Mouse (Mus musculus) cortical plate, adult 2 months (tissue): Measurements from ENCODE around the gene Hbq1a. TPM values are rescaled to one million over a fixed set of nuclear protein-coding genes. Genes with fewer than 3 reads are reported as not detected.

Experiments used
- H3K27ac ChIP-seq: fragments of 200-500 bp; 2 replicates; pipeline ENCODE4 v1.5.1; 2012; ENCODE audit warnings: low read length, control low read depth, inconsistent platforms; ENCODE audit not compliant: insufficient read depth
- H3K4me1 ChIP-seq: fragments of 200-500 bp; 2 replicates; pipeline ENCODE4 v1.6.1; 2011; ENCODE audit warnings: low read length; ENCODE audit not compliant: control insufficient read depth, insufficient read depth
- H3K4me3 ChIP-seq: fragments of 200-500 bp; 2 replicates; pipeline ENCODE4 v1.5.1; 2011; ENCODE audit warnings: mild to moderate bottlenecking, low read length, control low read depth; ENCODE audit not compliant: insufficient read depth
- CTCF ChIP-seq: fragments of 200-500 bp; IDR thresholded peaks from 2 replicates; pipeline ENCODE4 v1.5.1; 2011; ENCODE audit warnings: mild to moderate bottlenecking, control low read depth, low read length; ENCODE audit not compliant: insufficient read depth; ENCODE audit errors: extremely low read depth
- POLR2A ChIP-seq: fragments of 200-500 bp; IDR thresholded peaks from 2 replicates; pipeline ENCODE4 v1.6.1; 2011; ENCODE audit warnings: mild to moderate bottlenecking, low read length, control low read depth; ENCODE audit not compliant: insufficient read depth; ENCODE audit errors: extremely low read depth
- polyA plus RNA-seq: library from polyadenylated mRNA; depleted of rRNA; stranded (reverse); fragments of >200 nt; gene quantifications from 2 replicates; pipeline ENCODE4 v1.2.3, GENCODE M21; 2012; rRNA removed

Gene Hbq1a
- polyA plus RNA-seq, 1 experiment, result 3.5 TPM

DNA sequence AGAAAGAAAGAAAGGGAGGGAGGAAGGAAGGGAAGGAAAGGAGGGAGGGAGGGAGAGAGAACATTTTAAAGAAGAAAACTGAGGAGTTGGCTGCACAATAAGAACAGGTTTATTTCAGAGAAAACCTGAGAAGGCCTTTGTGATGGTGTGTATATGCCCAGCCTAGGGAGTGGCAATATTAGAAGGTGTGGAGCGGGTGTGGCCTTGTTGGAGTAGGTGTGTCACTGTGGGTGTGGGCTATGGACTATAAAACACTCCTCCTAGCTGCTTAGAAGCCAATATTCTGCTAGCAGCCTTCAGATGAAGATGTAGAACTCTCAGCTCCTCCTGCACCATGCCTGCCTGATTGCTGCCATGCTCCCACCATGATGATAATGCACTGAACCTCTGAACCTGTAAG lies 43.5 kb downstream of the Hbq1a start:
- TF ChIP-seq POLR2A, result no peak
- TF ChIP-seq CTCF, result no peak
- no peak overlapping the region for H3K4me3 ChIP-seq
- H3K4me1 ChIP-seq, result no peaks in the 10 kb centered on the region; the same call in 1 of the 2 replicates
- no peak overlapping the region for H3K27ac ChIP-seq

DNA sequence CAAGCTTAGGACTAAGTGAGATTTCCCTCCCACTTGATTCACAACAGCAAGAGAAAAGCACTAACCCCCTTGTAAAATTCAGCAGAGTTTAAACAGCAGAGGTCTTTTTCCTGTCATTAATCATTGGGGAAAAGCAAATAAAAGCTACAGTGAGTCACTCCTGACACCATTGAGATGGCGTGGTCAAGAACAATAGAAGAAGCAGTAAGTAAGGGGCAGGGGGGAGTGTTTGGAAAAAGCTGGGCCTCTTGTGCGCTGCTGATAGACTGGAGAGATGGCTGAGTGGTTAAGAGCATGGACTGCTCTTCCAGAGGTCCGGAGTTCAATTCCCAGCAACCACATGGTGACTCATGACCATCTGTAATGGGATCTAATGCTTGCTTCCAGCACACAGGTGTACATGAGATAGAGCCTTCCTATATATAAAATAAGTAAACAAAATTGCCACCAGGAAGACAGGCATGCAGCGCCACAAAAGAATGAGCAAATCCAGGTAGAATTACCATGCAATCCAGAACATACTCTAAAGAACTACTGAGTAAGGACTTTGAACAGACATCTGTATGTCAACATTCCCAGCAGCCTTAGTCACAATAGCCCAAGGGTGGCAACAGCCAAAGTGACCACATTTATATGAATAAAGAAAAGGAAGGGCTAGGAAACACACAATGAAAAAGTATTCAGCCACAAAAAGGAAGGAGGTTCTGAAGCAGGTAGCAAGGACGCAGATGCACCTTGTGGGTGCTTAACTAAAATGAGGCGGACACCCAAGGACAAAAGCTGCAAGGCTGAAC lies 45.8 kb downstream of the Hbq1a start:
- TF ChIP-seq POLR2A (no peak), CTCF (no peak)
- Histone ChIP-seq H3K4me1 (peaks cover 2% of the 10 kb centered on the region), H3K27ac (no peak overlapping the region), H3K4me3 (no peak overlapping the region)

DNA sequence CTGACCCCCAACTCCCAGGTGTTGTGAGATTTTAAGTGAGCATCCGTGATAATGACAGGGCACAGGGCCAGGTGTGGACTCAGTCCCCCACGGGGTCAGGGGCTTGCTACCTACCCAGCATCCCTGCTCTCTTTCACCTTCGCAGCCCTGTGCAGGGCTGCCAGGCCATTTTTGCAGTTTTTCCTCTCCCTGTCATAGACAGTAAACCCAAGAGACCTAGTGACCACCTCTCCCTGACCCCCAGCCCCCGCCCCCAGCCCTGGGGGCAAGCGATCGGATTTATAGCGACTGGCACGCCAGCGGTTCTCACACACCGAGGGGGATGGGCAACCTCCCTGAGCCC lies 47.4 kb downstream of the Hbq1a start:
- TF ChIP-seq POLR2A (no peak), CTCF (no peak)
- H3K27ac ChIP-seq, result no peak overlapping the region
- peak overlapping the region; percentile 58 for H3K4me3 ChIP-seq
- H3K4me1 ChIP-seq, result peaks cover 2% of the 10 kb centered on the region

DNA sequence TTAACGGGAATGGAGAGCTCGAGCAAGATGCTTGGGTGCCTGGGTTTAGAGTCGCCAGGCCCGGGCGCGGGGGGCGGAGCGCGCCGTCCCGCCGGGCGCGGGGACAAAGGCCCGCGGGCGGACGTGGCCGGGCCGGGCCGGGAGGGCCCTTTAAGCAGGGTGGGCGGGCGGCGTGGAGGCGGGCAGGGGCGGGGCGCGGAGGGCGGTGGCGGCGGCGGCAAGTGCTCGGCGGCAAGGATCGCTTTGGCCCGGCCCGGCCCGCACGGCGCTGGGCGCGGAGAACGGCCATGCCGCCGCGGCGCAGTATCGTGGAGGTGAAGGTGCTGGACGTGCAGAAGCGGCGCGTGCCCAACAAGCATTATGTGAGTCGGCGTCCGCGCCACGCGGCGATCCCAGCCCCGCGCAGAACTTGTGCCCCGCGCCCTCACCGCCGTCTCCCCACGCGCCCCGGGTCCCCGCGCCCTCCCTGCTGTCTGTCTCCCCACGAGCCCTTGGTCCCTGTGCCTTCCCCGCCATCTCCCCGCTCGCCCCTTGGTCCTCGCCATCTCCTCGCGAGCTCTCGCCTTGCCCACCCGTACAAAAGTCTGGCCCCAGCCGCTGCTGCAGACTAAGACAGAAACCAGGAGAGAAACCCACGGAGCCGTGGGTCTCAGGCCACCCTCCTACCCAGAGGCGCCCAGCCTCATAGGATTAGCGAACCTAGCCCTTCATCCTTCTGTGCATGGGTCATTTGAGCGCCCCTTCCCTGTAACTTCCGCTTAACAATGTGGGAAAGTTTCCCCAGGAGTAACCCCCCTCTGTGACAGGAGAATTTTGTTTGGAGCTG lies 48.0 kb downstream of the Hbq1a start, which contains the start of gene Sh3pxd2b:
Gene Sh3pxd2b (plus strand): TSS at position 214 of the 826 bp plus-strand sequence.
- TF ChIP-seq POLR2A, result 0 out of 2 replicates have a peak, but pooled peaks have one; percentile 18
- no peak for TF ChIP-seq CTCF

DNA sequence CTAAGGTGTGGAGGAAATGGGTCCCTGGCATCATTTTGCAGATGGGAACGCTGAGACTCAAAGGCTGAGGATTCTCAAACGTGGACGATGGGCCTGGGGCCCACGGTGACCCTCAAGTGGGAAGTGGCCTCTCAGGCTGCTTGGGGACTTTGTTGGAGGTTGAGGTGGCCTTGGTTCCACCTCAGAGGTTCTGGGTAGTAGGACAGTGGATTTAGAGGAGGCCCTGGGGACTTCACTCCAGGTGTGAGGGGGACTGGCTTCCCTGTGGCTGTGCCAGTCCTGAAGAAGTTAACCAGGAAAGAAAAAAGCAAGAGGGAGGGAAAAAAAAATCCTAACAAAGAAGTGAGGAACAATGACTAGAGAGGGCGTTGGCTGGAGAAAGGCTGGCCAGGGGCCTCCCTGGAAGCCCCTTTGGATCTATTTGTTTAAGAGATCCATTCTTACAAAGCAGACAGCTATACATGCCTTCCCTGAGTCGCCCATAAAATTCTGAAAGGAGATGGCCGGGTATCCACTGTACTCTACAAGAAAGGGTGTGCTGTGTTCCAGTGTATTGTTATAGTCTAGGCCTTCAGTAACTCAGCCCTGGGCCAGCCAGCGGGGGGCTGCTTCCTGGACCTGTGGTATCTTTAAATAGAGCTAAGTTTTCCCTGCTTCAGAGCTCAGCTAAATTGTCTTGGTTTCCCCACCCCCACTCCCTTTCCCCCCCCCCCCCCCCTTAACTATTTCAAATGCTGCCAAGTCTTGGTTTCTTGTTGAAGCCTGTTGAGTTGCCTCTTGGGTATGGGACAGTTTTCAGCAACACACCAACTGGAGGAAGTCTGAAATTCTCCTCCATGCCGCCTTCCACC lies 48.8 kb downstream of the Hbq1a start:
- H3K4me3 ChIP-seq, result peak overlapping the region; percentile 58
- no peak overlapping the region for H3K27ac ChIP-seq
- H3K4me1 ChIP-seq, result peaks cover 4% of the 10 kb centered on the region
- TF ChIP-seq CTCF (no peak), POLR2A (no peak)

More for the DNA sequence above, 48.0 kb downstream of the Hbq1a start, which contains the start of gene Sh3pxd2b:
- Histone ChIP-seq H3K4me1 (peaks cover 2% of the 10 kb centered on the region), H3K27ac (peak within 1 kb of the TSS; percentile 29; the same call in 1 of the 2 replicates), H3K4me3 (peak within 1 kb of the TSS; percentile 58)

DNA sequence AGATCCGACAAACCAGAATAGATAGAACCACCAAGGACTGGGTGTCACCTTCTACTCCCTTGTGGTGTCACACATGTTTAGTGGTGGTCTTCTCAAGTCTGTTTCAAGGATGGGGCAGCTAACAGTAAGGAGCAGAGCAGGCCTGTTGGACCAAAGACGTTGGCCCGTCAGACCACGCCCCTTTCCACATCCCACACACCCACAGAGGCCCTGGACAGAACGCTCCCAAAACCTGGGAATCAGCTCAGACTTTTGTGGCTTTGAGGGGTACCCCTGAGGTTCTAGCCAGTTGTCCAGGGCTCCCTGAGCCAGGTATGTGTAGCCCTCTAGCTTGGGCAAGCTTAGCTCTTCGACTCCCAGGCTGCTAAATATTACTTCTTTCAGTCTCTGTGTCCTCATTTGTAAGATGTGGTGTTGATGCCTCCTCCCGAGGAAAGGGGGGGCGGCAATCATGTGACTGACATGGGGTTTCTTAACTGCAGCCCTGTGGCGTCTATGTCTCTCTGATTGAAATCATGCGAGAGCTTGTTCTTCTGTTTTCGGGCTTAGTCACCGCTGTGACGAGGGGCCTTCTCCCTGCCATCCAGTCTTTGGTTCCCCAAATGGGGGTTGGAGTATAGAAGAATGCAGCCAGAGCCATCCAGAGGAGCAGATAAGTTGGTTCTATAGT lies 49.5 kb downstream of the Hbq1a start:
- no peak overlapping the region for H3K27ac ChIP-seq
- TF ChIP-seq CTCF (no peak), POLR2A (no peak)
- peaks cover 7% of the 10 kb centered on the region for H3K4me1 ChIP-seq
- H3K4me3 ChIP-seq, result no peak overlapping the region

Other genes starting within 250 kb of the Hbq1a start
- gene Il9r, start 99.8 kb upstream of the Hbq1a start, polyA plus RNA-seq, result 0.06 and 0.15 TPM in 2 replicates
- 51.8 and 57.0 TPM in 2 replicates for gene Snrnp25, start 94.7 kb upstream of the Hbq1a start, polyA plus RNA-seq
- 25.6 and 26.9 TPM in 2 replicates for gene Rhbdf1, start 77.8 kb upstream of the Hbq1a start, polyA plus RNA-seq
- 14.2 and 15.4 TPM in 2 replicates for gene Mpg, start 73.6 kb upstream of the Hbq1a start, polyA plus RNA-seq
- 78.7 and 80.9 TPM in 2 replicates for gene Nprl3, start 32.4 kb upstream of the Hbq1a start, polyA plus RNA-seq
- 0.15 and 0.21 TPM in 2 replicates for gene Hba-x, start 23.7 kb upstream of the Hbq1a start, polyA plus RNA-seq
- gene Hba-a1, start 16.6 kb upstream of the Hbq1a start, polyA plus RNA-seq, result 139 and 197 TPM in 2 replicates
- gene Hbq1b, start 13.1 kb upstream of the Hbq1a start, polyA plus RNA-seq, result 1.9 and 2.1 TPM in 2 replicates
- gene Hba-a2, start 3.6 kb upstream of the Hbq1a start, polyA plus RNA-seq, result 389 and 531 TPM in 2 replicates
- 8.6 and 8.7 TPM in 2 replicates for gene Sh3pxd2b, start 47.8 kb downstream of the Hbq1a start, polyA plus RNA-seq
- gene Ubtd2, start 155.3 kb downstream of the Hbq1a start, polyA plus RNA-seq, result 30.9 and 31.8 TPM in 2 replicates
- 0.31 and 0.68 TPM in 2 replicates for gene Efcab9, start 232.0 kb downstream of the Hbq1a start, polyA plus RNA-seq
- gene Stk10, start 233.2 kb downstream of the Hbq1a start, polyA plus RNA-seq, result 5.7 and 6.1 TPM in 2 replicates